Mouse (Mus musculus) brain, embryonic 14.5 days (tissue): ENCODE measurements at regions not wholly inside any gene's neighbourhood (a gene's known extent, or its start where the extent isn't known, plus 50 kb on each side); places are given as distances from the start of the nearest gene placed in this dataset.
A peak's percentile ranks its signal among the peaks of the same experiment; 100 is the strongest.

Experiments
- DNase-seq: peaks from one replicate; pipeline ENCODE4 v3.0.0-alpha.2; 2011; ENCODE audit warnings: low read depth
- CTCF ChIP-seq: fragments of 200-500 bp; IDR thresholded peaks from 2 replicates; pipeline ENCODE4 v1.5.1; 2012; ENCODE audit warnings: inconsistent platforms, mild to moderate bottlenecking, moderate library complexity, borderline replicate concordance; ENCODE audit not compliant: insufficient read depth, insufficient read length; ENCODE audit errors: extremely low read depth
- POLR2A ChIP-seq: fragments of 200-500 bp; IDR thresholded peaks from 2 replicates; pipeline ENCODE4 v1.6.1; 2012; ENCODE audit warnings: mild to moderate bottlenecking, inconsistent platforms, borderline replicate concordance; ENCODE audit not compliant: poor library complexity, insufficient read depth, insufficient read length, severe bottlenecking; ENCODE audit errors: extremely low read depth

GRCm38 (mm10) chr3:143092206-143092605 is 210.4 kb upstream of the Pkn2 start:
- no peak for TF ChIP-seq CTCF
- TF ChIP-seq POLR2A, result no peak
- DNase-seq, result peak; percentile 71

- DNase-seq, result no peak
- TF ChIP-seq POLR2A (no peak), CTCF (no peak)
Observed at GRCm38 (mm10) chr3:143090886-143091285, 209.1 kb upstream of the Pkn2 start.

- TF ChIP-seq CTCF, result no peak
Observed at GRCm38 (mm10) chr3:143090316-143090715, 208.5 kb upstream of the Pkn2 start.

GRCm38 (mm10) chr3:143087786-143088185 is 206.0 kb upstream of the Pkn2 start:
- no peak for DNase-seq
- TF ChIP-seq CTCF (no peak), POLR2A (no peak)

More at GRCm38 (mm10) chr3:143090316-143090715, 208.5 kb upstream of the Pkn2 start:
- no peak for DNase-seq

- TF ChIP-seq POLR2A (no peak), CTCF (no peak)
- no peak for DNase-seq
Observed at GRCm38 (mm10) chr3:143078310-143078709, 196.5 kb upstream of the Pkn2 start.

GRCm38 (mm10) chr3:143071839-143072373 is 190.1 kb upstream of the Pkn2 start:
- no peak for TF ChIP-seq CTCF
- TF ChIP-seq POLR2A, result no peak
- DNase-seq, result no peak

GRCm38 (mm10) chr3:143054858-143055257 is 173.1 kb upstream of the Pkn2 start:
- no peak for DNase-seq
- TF ChIP-seq POLR2A, result no peak
- TF ChIP-seq CTCF, result no peak

- peak; percentile 26 for DNase-seq
- TF ChIP-seq CTCF (no peak), POLR2A (no peak)
Observed at GRCm38 (mm10) chr3:143053286-143053993, 171.6 kb upstream of the Pkn2 start.

- no peak for TF ChIP-seq POLR2A
- TF ChIP-seq CTCF, result no peak
- no peak for DNase-seq
Observed at GRCm38 (mm10) chr3:143040666-143041065, 158.9 kb upstream of the Pkn2 start.

- no peak for TF ChIP-seq POLR2A
- no peak for DNase-seq
Observed at GRCm38 (mm10) chr3:143036108-143036507, 154.3 kb upstream of the Pkn2 start.

- TF ChIP-seq POLR2A, result no peak
- TF ChIP-seq CTCF, result no peak
- DNase-seq, result no peak
Observed at GRCm38 (mm10) chr3:143034588-143034987, 152.8 kb upstream of the Pkn2 start.

- DNase-seq, result no peak
- TF ChIP-seq POLR2A, result no peak
- TF ChIP-seq CTCF, result no peak
Observed at GRCm38 (mm10) chr3:143022486-143022885, 140.7 kb upstream of the Pkn2 start.
